Mouse (Mus musculus) CD4-positive helper T cell, adult 2 months (primary cell): ENCODE measurements at regions not wholly inside any gene's neighbourhood (a gene's known extent, or its start where the extent isn't known, plus 50 kb on each side); places are given as distances from the start of the nearest gene placed in this dataset.
"Not testable (repeated sequence)": the region's sequence is repeated elsewhere in the genome, so short reads cannot be mapped to it uniquely, and the experiment has no call there.

Experiments used
- DNase-seq: peaks from one replicate; pipeline ENCODE4 v3.0.0-alpha.2; 2012; ENCODE audit warnings: low read depth, missing footprints, low spot score

DNA sequence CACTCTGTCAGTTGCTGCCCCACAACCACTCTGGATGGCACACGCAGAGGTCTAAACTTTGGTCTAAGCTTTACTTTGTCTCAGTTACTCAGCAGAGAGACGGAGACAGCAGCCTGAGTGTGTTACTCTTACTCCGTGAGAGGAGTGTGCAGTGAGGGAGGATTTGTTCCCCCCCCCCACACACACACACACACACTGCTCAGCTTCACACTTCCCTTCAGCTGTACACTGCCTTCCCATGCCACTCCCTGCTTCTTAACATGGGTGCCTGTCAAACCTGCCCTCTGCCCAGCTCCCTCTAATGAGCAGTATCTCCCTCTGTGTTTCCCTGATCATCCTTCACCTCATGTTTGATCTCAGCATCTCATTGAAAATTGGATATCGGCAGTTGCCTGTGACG, 409.9 kb upstream of the Ercc4 start:
- no peak for DNase-seq

DNA sequence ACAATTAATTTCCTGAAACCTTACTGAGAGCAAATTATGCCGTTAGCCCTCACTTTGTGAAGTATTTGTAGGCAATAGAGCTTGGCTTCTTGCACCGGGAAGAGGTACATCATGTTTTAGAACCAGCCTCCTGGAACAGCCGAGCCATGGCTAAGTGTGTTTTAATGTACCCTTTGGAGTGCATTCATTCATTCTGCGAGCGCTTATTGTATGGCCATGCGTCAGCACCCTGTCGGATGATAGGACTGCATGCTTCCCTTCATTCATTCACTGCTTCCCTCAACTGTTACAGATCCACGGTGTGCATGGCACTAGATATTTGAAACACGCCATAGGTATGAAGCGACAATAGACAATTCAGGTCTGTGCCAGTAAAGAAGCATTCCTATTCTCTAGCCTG, 409.4 kb upstream of the Ercc4 start:
- DNase-seq = no peak

DNA sequence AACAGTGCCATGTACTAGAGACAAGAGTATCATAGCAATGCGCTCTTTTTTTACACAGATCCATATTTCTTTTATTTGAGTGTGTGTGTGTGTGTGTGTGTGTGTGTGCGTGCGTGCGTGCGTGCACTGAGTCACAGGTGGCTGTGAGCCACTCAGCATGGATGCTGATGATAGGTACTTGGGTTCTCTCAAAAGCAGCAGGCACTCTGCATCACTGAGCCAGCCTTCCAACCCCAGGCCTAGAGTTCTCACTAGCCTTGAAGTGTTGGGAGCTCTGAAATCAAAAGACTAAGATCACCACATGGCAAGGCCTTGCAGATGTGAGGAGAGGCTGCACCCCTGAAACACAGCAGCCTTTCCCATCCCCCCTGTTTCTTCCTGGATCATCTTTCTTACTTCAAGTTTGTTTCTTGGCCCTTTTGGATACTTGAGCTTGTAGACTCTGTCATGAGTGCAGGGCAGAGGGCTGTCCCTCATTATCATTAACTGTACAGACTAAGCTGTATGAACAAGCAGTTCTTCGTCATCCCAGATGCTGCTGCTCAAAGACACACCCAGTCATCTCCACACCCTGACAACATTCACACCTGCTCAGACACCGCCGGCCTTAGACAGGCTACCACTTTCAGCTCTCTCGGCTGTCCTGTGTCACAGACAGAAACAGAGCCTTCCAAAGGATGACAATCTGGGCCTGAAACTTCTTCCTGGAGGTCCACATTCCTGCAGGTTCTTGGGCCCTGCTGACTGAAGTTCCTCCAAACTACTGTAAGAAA, 405.5 kb upstream of the Ercc4 start:
- no peak for DNase-seq

DNA sequence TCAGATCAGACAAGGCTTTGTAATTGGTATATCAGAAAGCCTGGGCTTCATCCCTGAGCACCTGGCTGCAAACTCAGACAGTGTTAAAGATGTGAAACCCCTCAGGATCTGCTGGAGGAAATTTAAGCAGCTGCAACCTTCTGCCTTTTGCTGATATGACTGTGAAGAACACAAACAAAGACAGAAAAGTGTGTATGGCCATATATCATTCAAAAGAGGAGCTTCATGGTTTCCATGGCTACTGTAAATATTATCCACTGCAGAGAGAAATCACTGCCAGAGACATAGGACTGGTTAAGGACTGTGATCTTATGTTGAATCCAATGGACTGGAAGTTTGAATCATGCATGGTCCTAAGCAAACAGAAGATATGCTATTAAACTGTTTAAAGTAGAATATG, 402.6 kb upstream of the Ercc4 start:
- no peak for DNase-seq

DNA sequence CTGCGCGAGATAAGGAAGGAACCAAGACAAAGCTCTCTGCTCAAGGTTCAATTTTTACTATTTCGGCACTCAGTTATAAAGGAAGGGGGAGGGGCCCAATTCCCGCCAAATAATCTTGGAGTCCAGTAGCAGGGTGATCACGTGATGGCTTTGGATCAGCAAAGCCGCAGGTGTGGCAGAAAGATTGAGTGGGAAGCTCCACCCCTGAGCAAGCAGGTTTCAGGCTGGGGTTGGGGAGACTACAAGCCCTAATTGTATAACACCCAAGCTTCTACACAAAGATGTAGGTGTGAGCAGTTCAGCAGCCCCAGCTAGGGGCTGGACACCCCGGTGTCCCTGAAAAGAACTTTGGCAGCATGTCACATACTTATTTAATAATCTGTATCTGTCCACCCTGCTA, 388.1 kb upstream of the Ercc4 start:
- not testable (repeated sequence) for DNase-seq

DNA sequence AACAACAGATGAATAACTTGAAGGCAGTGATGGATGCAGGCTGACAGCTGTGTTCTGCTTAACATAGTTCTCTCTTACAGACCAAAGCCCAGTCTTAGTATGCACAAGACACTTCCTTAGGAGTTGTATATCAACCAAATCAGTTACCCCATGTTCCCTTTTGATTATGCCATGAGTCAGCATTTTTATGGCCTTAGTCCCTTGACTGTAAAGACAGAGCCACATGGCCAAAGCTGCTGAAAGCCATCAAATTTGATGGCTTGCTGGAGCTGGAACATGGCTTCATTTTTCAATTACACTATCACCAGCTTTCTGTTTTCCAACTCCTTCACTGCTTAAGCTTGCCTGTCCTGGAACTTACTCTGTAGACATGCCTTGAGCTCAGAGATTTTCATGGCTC, 383.4 kb upstream of the Ercc4 start:
- DNase-seq = no peak

DNA sequence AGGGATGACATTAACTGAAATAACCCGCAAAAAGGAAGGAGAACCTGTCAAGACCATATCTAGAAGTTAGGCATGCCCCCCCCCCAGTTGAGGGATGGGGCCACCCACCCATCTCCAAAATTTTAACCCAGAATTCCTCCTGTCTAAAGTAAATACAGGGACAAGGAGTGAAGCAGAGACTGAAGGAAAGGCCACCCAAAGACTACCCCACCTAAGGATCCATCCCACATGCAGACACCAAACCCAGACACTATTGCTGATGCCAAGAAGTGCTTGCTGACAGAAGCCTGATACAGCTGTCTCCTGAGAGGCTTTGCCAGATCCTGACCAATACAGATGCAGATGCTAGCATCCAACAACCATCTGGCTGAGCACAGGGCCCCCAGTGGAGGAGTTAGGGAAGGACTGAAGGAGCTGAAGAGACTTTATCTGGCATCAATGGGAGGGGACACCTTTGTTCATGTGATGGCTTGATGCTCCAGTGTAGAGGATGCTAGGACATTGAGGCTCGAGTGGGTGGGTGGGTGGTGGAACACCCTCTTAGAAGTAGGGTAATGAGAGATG, 379.2 kb upstream of the Ercc4 start:
- DNase-seq = not testable (repeated sequence)

DNA sequence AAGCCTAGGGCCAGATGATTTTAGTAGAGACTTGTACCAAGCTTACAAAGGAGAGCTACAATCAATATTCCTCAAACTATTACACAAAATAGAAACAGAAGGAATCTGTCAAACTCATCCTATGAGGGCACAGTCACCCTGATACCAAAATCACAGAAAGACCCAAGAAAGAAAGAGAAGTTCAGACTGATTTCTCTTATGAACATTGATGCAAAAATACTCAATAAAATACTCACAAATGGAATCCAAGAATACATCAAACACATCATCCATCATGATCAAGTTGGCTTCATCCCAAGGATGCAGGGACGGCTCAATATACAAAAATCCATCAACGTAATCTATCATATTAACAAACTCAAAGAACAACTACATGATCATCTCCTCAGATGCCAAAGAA, 377.9 kb upstream of the Ercc4 start:
- no peak for DNase-seq

DNA sequence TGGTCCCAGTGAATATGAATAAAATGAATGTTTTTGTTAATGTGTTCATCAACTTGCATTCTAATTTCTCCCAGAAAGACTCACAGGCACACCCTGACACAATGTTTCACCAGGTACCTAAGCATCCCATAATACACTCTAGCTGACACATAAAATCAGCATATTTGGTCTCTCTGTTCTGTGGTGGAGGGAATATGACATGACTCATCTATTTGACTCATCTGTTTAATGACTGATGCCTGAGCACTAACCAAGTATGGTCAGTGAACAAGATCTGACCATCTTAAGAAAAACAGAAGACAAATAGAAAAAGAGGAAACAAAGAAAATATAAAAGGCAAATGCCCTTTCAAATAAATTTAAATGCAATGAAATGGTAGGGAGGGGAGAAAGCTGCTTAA, 367.0 kb upstream of the Ercc4 start:
- no peak for DNase-seq

DNA sequence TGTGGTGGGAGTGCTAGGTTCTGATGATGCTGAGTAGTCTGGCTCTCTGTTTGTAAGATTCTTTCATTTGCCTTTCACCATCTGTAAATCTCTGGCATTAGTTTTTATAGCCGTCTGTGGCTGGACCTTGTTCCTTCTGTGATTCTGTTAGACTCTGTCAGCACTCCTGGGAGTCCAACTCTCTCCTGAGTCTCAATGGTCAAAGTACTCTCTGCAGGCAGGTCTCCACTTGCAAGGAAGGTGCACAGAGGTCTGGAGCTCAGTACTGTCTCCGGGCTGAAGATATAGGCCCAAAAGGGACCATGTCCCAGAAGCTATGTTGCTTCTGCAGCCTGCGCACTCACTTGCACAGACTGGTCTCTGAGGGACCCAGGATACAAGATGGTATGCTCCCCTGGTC, 356.3 kb upstream of the Ercc4 start:
- DNase-seq = no peak

DNA sequence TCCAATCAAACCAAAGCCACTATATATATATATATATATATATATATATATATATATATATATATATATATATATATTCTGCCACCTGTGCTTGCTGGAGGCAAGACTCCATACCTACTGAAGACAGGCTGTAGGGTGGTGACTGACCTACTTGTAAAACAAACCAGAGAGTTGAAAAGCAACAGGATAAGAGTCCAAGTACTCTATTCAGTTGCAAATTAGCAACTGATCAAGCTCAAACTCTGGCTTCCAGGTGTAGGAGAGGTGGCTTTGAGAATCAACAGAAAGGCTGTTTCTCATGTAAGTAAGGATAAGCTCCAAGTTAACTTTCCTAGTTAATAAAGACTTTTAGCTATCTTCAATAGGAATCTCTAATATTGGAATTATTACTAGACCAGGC, 355.1 kb upstream of the Ercc4 start:
- no peak for DNase-seq

DNA sequence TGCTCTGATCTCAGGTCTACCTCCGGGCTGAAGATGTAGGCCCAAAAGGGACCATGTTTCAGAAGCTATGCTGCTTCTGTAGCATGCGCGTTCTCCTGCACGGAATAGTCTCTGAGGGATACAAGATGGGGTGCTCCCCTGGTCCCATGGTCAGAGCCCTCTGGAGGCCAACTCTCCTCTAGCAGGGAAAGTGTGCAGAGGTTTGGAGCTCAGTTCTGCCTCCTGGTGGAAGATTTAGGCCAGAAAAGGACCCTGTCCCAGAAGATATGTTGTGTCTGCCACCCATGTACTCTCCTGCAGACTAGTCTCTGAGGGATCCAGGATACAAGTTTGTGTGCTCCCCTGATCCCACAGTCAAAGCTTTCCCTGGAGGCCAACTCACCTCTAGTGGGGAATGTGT, 350.9 kb upstream of the Ercc4 start:
- DNase-seq = no peak

DNA sequence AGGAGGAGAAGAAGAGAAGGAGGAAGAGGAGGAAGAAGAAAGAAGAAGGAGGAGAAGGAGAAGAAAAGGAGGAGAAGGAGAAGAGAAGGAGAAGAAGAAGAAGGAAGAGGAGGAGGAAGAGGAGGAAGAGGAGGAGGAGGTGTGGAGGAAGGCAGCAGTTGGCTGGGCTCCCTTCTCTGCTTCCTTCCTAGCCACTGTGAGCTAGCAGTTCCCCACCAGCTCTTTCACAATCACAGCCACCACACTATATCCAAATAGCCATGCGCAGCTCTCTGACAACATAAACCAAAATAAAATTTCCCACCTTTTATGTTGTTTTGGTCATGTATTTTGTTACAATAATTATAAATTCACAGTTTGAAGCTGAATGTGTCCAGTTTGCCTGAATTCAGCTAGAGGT, 345.3 kb upstream of the Ercc4 start:
- no peak for DNase-seq

DNA sequence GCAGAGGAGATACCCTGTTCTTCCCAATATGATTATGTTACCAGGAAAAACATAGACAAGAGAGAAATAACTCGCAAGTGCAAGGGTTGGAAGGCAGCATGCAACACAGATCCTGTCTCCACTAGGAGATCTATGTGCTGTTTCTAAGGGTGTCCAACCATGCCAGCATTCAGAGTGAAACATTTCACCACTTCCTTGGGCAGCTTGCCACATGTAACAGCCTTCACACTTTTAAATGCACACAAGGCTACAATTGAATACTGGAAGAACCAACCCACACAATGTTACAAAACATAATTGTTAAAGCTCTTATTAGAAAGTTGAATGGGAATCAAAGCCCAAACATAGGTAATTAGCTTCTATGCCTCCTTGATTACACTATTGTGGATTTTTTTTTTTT, 344.9 kb upstream of the Ercc4 start:
- no peak for DNase-seq

DNA sequence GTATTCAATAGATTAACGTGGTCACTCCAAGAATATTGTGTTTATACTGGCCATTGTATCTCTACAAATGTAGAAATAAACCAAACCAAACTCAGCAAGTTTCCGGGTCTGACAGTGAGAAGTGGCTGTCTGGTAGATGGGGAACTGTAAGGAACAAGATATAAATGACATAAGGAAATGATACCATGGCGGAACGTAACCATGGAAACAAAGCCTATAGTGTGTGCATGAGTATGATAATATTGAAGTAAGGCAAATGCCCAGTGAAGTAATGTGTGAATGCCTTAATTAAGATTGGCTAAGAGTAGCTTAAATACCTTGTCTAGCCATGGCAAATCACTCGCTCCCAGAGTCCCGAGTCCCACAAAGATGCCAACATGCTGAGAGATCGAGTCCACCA, 342.6 kb upstream of the Ercc4 start:
- no peak for DNase-seq

DNA sequence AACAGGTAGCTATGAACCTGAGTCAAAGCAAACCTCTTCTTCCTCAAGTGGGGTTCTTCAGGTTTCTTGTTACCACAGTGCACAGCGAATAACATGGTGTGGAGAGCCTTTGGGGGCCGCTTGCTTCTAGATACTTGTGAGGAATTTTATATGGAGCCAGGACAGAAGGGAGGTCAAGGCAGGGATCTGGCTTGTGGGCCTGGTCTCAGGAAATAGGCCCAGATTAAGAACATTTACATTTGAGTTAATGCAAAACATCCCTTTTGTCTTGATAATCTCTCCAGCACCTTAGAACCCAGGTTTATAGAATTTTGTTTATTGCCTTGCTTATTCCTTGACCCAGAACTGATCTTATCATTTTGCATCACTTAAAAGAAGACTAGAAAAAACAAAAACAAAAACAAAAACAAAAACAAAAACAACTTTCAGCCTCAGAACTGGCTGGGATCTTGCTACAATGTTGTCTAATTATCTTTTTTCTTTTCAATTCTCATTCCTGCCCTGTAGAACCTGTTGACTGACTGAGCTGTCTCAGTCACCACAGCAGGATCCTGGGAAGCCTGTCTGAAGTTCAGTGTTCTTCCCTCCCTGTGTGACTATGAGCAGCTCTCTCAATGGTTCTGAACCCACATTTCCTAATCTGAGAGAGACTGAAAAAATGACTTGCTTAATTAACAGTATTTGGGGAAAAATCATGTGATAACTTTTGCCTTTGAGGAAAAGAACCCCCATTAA, 341.2 kb upstream of the Ercc4 start:
- no peak for DNase-seq

DNA sequence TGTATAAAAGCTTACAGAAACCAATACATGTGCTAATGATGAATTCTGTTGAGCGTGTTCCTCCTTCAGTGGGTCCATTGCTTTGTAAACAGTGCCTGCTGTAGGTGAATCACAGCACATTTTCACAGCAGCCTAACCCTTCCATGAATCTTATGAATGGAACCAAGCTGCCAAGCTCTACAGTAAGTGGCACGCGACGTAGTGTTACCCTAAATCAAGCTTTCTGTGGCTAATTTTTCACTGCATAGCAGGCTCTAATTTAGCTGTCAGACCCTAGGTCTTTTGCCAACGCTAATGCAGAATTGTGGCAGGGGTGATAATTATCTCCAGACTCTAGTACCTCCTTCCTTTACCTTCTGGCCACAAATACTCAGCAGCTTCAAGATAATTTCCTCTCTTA, 339.0 kb upstream of the Ercc4 start:
- no peak for DNase-seq

DNA sequence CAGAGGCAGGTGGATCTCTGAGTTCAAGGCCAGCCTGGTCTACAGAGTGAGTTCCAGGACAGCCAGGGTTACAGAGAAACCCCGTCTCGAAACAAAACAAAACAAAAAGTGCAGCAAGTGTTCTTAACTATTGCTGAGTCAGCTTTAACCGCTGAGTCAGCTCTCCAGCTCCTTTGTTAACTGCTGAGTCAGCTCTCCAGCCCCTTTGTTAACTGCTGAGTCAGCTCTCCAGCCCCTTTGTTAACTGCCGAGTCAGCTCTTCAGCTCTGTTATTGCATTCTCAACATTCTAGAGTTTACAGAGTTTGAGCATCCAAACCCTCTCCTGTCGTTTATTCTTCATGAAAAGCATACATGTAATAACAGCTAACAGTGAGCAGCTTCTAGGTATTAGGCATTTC, 336.9 kb upstream of the Ercc4 start:
- no peak for DNase-seq

DNA sequence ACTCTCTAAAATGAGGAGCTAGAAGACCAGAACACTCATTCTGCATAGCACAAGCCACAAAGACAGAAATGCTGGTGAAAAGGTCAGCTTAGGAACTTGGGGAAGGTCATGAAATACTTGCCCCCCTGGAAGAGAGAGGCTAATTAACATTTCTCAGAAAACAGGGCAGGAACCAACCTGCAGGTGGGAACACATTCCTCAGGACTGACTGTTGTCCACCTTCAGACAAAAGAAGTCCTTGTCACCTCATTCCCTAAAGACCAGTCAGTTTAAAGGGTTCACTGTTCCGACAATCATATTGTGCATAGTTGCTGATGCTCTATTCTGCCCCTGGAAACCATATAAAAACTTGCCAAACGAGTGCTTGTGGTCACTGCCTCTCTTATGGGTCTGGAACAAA, 333.6 kb upstream of the Ercc4 start:
- DNase-seq = no peak

DNA sequence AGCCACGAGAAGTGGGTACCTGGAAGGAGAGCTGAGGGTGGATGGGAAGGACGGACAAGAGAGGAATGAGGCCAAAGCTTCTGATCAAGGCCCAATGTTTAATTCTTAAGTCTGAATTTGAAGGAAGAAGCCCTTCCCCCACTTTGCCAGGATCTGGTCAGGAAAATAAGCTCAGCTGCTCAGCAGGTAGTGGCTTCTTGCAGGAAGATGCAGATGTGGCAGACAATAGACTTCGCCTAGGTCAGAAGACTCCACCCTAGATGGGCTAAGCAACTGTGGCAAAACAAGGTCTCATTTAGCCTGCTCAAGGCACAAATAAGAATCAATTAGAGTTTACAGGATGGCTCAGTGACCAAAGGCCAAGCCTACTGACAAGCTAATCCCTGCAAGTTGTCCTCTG, 330.4 kb upstream of the Ercc4 start:
- DNase-seq = no peak

DNA sequence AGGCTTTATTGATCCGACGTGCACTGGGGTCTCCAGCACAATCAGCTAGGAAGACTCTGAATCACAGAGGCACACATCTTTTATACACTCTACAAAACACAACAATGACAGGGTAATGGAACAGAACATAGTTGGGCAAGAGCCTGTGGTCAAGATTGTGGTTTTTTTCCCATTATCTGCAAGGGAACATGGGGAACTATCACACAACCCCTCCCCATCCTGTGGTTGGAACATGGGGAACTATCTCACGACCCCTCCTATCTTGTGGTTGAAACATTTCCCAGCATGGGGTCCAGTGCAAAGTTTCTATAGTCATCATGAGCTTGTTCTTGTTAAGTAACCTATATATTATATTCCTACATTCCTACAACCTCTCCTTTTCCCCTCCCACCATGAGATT, 328.8 kb upstream of the Ercc4 start:
- DNase-seq = no peak

DNA sequence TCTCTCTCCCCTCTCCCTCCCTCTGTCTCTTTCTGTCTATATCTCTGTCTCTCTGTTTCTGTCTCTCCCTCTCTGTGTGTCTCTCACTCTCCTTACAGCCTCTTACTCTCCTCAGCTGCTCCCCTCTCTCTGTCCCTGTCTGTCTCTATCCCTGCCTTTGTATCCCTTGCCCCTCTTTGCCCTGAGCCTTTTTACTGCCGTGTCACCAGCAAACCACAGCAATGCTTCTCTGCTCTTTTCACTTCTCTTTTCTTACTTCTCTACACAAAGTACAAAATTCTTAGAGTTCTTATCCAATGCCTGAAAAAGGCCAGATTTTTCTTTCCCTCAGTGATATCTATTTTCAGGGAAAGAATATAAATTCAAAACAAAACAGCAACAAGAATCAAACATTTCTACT, 323.7 kb upstream of the Ercc4 start:
- no peak for DNase-seq

DNA sequence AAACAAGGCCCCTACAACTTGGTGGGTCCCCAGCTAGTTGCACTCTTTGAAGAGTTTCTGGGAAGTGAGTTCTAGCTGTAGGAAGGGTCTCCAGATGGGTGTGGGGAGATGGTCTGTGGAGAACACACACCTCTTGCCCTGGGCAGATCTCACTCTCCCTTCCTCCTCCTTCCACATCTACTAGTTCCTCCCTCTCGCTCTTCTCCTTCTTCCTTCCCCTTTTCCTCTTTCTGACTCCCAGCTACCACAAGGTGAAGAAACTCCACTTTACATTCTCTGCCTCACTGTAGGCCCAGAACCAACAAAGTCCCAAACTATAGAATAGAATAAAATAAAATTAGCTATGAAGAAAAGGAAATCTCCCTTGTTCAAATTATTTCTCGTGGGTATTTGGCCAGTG, 311.0 kb upstream of the Ercc4 start:
- DNase-seq = no peak
